22 mouse cellular contexts compared by ENCODE assay signal in the genomic region with DNA sequence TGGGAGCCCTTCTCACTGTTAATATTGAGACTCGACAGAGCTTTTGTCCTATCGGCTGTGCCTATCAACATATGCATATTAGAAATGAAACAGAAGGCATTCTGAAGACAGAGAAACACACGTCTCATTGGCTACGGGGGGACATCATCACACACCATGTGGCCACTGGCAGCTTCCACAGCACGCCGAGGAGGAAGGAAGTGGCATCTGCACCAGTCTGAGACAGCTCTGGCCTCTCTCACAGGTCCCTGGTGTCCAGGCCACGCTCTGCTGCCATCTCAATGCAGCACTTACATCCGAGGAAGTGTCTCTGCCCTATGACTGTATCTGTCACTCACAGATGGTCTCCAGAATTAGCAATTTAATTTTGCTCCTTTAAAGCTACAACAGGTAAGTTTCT. TPM values are rescaled to one million over a fixed set of nuclear protein-coding genes. Genes with fewer than 3 reads are reported as not detected.
DNase-seq lines count a peak whose midpoint lies in the region; ATAC-seq and TF ChIP-seq lines count a peak whose summit lies in the region.
"Had no signal": no experiment of that assay in that cellular context is flagged by ENCODE, and none has a peak within 500 bp of the region (broad histone marks: within the 10 kb centered on the region; RNA-seq: fewer than 3 reads in every experiment).

No protein-coding gene starts in this region.

- H3K9ac ChIP-seq in liver, postnatal 0 days (replicated peaks) = no peak overlapping the region
- H3K9ac ChIP-seq in liver, embryonic 12.5 days = no peak overlapping the region
- no peak overlapping the region for H3K9ac ChIP-seq in hindbrain, embryonic 12.5 days
- H3K9ac ChIP-seq in midbrain, embryonic 15.5 days = no peak overlapping the region
- H3K9ac ChIP-seq: heart, embryonic 12.5 days; midbrain, embryonic 13.5 days; neural tube, embryonic 12.5 days had no signal

- H3K27me3 ChIP-seq in liver, postnatal 0 days (ENCODE audit: insufficient read depth, low read length) = no peaks in the 10 kb centered on the region
- no peaks in the 10 kb centered on the region for H3K27me3 ChIP-seq in liver, embryonic 12.5 days (replicated peaks)
- no peaks in the 10 kb centered on the region for H3K27me3 ChIP-seq in hindbrain, embryonic 12.5 days
- no peaks in the 10 kb centered on the region for H3K27me3 ChIP-seq in midbrain, embryonic 15.5 days (replicated peaks)
- H3K27me3 ChIP-seq: heart, embryonic 12.5 days; midbrain, embryonic 13.5 days; neural tube, embryonic 12.5 days had no signal

- H3K4me1 ChIP-seq in liver, postnatal 0 days (ENCODE audit: insufficient read depth) = peaks cover 8% of the 10 kb centered on the region
- peaks cover 14% of the 10 kb centered on the region; the same call in 1 of the 2 replicates for H3K4me1 ChIP-seq in liver, embryonic 12.5 days
- no peaks in the 10 kb centered on the region for H3K4me1 ChIP-seq in hindbrain, embryonic 12.5 days
- H3K4me1 ChIP-seq in midbrain, embryonic 15.5 days = no peaks in the 10 kb centered on the region
- H3K4me1 ChIP-seq: midbrain, embryonic 13.5 days; neural tube, embryonic 12.5 days had no signal

- ATAC-seq in liver, postnatal 0 days = peak; percentile 55
- ATAC-seq in liver, embryonic 12.5 days = no peak
- ATAC-seq in common myeloid progenitor, adult 5-6 weeks (replicated peaks; ENCODE audit: low read depth, poor library complexity, severe bottlenecking) = peak; percentile 82
- ATAC-seq in hindbrain, embryonic 12.5 days (ENCODE audit: low FRiP score) = no peak
- no peak for ATAC-seq in midbrain, embryonic 15.5 days (replicated peaks)
- ATAC-seq: activated CD4-positive, CD25-positive, alpha-beta regulatory T cell, adult 4 months; forebrain, embryonic 16.5 days; midbrain, embryonic 13.5 days had no signal

- DNase-seq in liver, postnatal 0 days = peak; percentile 29
- peak; percentile 22 to 72 for DNase-seq in natural killer cell, adult 2 months (ENCODE audit: low spot score in 2 of 2)
- peak; percentile 24 to 67 for DNase-seq in spleen, postnatal 4 days (ENCODE audit: low spot score in 2 of 2)
- no peak for DNase-seq in adrenal gland, postnatal 4 days (ENCODE audit: low spot score in 2 of 2)
- DNase-seq: adrenal gland, adult 8-10 months; cerebellum, adult 9-10 months; gastrocnemius, postnatal 10 days; heart, adult 18-20 months; heart, postnatal 10 days; kidney, adult 18-20 months; lung, adult 18-20 months had no signal

- no peak overlapping the region for H3K27ac ChIP-seq in liver, postnatal 0 days (ENCODE audit: low read depth)
- H3K27ac ChIP-seq in liver, embryonic 12.5 days = no peak overlapping the region
- no peak overlapping the region for H3K27ac ChIP-seq in hindbrain, embryonic 12.5 days
- no peak overlapping the region for H3K27ac ChIP-seq in midbrain, embryonic 15.5 days
- H3K27ac ChIP-seq: embryonic facial prominence, embryonic 10.5 days; macrophage; midbrain, embryonic 13.5 days; neural tube, embryonic 12.5 days had no signal

- H3K4me3 ChIP-seq in liver, postnatal 0 days (ENCODE audit: low read depth, low read length) = no peak overlapping the region
- no peak overlapping the region for H3K4me3 ChIP-seq in liver, embryonic 12.5 days
- no peak overlapping the region for H3K4me3 ChIP-seq in hindbrain, embryonic 12.5 days
- H3K4me3 ChIP-seq in midbrain, embryonic 15.5 days = no peak overlapping the region
- H3K4me3 ChIP-seq: embryonic facial prominence, embryonic 10.5 days; heart, embryonic 12.5 days; midbrain, embryonic 13.5 days; neural tube, embryonic 12.5 days had no signal

- peaks cover 21% of the 10 kb centered on the region for H3K36me3 ChIP-seq in liver, postnatal 0 days (replicated peaks; ENCODE audit: insufficient read depth, low read length)
- peaks cover 67% of the 10 kb centered on the region for H3K36me3 ChIP-seq in liver, embryonic 12.5 days
- peaks cover 81% of the 10 kb centered on the region for H3K36me3 ChIP-seq in hindbrain, embryonic 12.5 days
- H3K36me3 ChIP-seq in midbrain, embryonic 15.5 days (replicated peaks) = peaks cover 52% of the 10 kb centered on the region

- no peaks in the 10 kb centered on the region for H3K9me3 ChIP-seq in liver, postnatal 0 days (ENCODE audit: low read length)
- H3K9me3 ChIP-seq in liver, embryonic 12.5 days (replicated peaks) = no peaks in the 10 kb centered on the region
- H3K9me3 ChIP-seq in hindbrain, embryonic 12.5 days (replicated peaks) = no peaks in the 10 kb centered on the region
- H3K9me3 ChIP-seq in midbrain, embryonic 15.5 days = no peaks in the 10 kb centered on the region
- H3K9me3 ChIP-seq: embryonic facial prominence, embryonic 10.5 days; heart, embryonic 12.5 days; midbrain, embryonic 13.5 days; neural tube, embryonic 12.5 days had no signal

- H3K4me2 ChIP-seq in liver, postnatal 0 days (ENCODE audit: low read depth, low read length) = no peak overlapping the region
- no peak overlapping the region for H3K4me2 ChIP-seq in liver, embryonic 12.5 days
- no peak overlapping the region for H3K4me2 ChIP-seq in hindbrain, embryonic 12.5 days (replicated peaks)
- H3K4me2 ChIP-seq in midbrain, embryonic 15.5 days = no peak overlapping the region
- H3K4me2 ChIP-seq: heart, embryonic 12.5 days; midbrain, embryonic 13.5 days; neural tube, embryonic 12.5 days had no signal

- no peak for TF ChIP-seq CTCF in liver, postnatal 0 days (IDR thresholded peaks at IDR 0.05; ENCODE audit: low read depth)

- no peak for TF ChIP-seq EP300 in liver, postnatal 0 days (IDR thresholded peaks at IDR 0.05; ENCODE audit: low read depth)

- WGBS in liver, postnatal 0 days (ENCODE audit: insufficient replicate concordance) = 53% methylated on average over 8 of the region's 8 CpGs
- WGBS in liver, embryonic 12.5 days (ENCODE audit: insufficient replicate concordance) = 70% methylated on average over 8 of the region's 8 CpGs
- 84% methylated on average over 8 of the region's 8 CpGs for WGBS in hindbrain, embryonic 12.5 days
- 86% methylated on average over 8 of the region's 8 CpGs for WGBS in midbrain, embryonic 15.5 days

RNA-seq across cellular contexts. Expression of a gene that starts 8.6 kb away (rescaled TPM):
- polyA plus RNA-seq in liver, postnatal 0 days (2015; fragmentation: Nextera tagmentation; extraction: Ambion mirVana) = 1.7 and 1.8 TPM in 2 replicates
- polyA plus RNA-seq in liver, embryonic 12.5 days (2016; fragmentation: Nextera tagmentation; extraction: Ambion mirVana) = 4.4 and 5.4 TPM in 2 replicates
- 9.4 and 16.2 TPM in 2 replicates for total RNA-seq in common myeloid progenitor, adult 5-6 weeks (2017)
- polyA plus RNA-seq in hindbrain, embryonic 12.5 days (2016; fragmentation: Nextera tagmentation; extraction: Ambion mirVana) = 24.1 and 24.6 TPM in 2 replicates
- 24.4 and 24.9 TPM in 2 replicates for polyA plus RNA-seq in midbrain, embryonic 15.5 days (2015; fragmentation: Nextera tagmentation; extraction: Ambion mirVana)
- 10 to 100 TPM; 15.3 to 18.5 TPM for total RNA-seq in adrenal gland, postnatal 4 days (2021)

RNA-seq across cellular contexts. Expression of a gene that starts 8.6 kb away (rescaled TPM):
- polyA plus RNA-seq in liver, postnatal 0 days (2015; fragmentation: Nextera tagmentation; extraction: Ambion mirVana) = 29.4 and 38.6 TPM in 2 replicates
- polyA plus RNA-seq in liver, embryonic 12.5 days (2016; fragmentation: Nextera tagmentation; extraction: Ambion mirVana) = 145 and 147 TPM in 2 replicates
- total RNA-seq in common myeloid progenitor, adult 5-6 weeks (2017) = 144 and 145 TPM in 2 replicates
- polyA plus RNA-seq in hindbrain, embryonic 12.5 days (2016; fragmentation: Nextera tagmentation; extraction: Ambion mirVana) = 84.8 and 91.9 TPM in 2 replicates
- 40.5 and 40.7 TPM in 2 replicates for polyA plus RNA-seq in midbrain, embryonic 15.5 days (2015; fragmentation: Nextera tagmentation; extraction: Ambion mirVana)
- total RNA-seq in adrenal gland, postnatal 4 days (2021) = 10 to 100 TPM; 27.2 to 29.4 TPM

RNA-seq across cellular contexts. Expression of a gene that starts 48.3 kb away (rescaled TPM):
- polyA plus RNA-seq in liver, postnatal 0 days (2015; fragmentation: Nextera tagmentation; extraction: Ambion mirVana) = 45.3 and 45.8 TPM in 2 replicates
- 51.3 and 55.5 TPM in 2 replicates for polyA plus RNA-seq in liver, embryonic 12.5 days (2016; fragmentation: Nextera tagmentation; extraction: Ambion mirVana)
- 23.5 and 25.8 TPM in 2 replicates for total RNA-seq in common myeloid progenitor, adult 5-6 weeks (2017)
- polyA plus RNA-seq in hindbrain, embryonic 12.5 days (2016; fragmentation: Nextera tagmentation; extraction: Ambion mirVana) = 85.4 and 90.4 TPM in 2 replicates
- polyA plus RNA-seq in midbrain, embryonic 15.5 days (2015; fragmentation: Nextera tagmentation; extraction: Ambion mirVana) = 88.4 and 90.4 TPM in 2 replicates
- 10 to 100 TPM; 46.3 to 48.7 TPM for total RNA-seq in adrenal gland, postnatal 4 days (2021)

RNA-seq across cellular contexts. Expression of a gene that starts 52.0 kb away (rescaled TPM):
- polyA plus RNA-seq in liver, postnatal 0 days (2015; fragmentation: Nextera tagmentation; extraction: Ambion mirVana) = 1.3 and 1.7 TPM in 2 replicates
- polyA plus RNA-seq in liver, embryonic 12.5 days (2016; fragmentation: Nextera tagmentation; extraction: Ambion mirVana) = 7.4 and 8.4 TPM in 2 replicates
- 2.3 and 2.4 TPM in 2 replicates for total RNA-seq in common myeloid progenitor, adult 5-6 weeks (2017)
- polyA plus RNA-seq in hindbrain, embryonic 12.5 days (2016; fragmentation: Nextera tagmentation; extraction: Ambion mirVana) = 447 and 479 TPM in 2 replicates
- 1,489 and 1,499 TPM in 2 replicates for polyA plus RNA-seq in midbrain, embryonic 15.5 days (2015; fragmentation: Nextera tagmentation; extraction: Ambion mirVana)
- total RNA-seq in adrenal gland, postnatal 4 days (2021) = 100 to 1,000 TPM; 120 to 121 TPM
- polyA plus RNA-seq: macrophage had no signal

Comparison
In these comparisons a context has a peak if more than half of its experiments do, and no peak if none do; other contexts are left out.
1. ATAC-seq: peak in liver, postnatal 0 days (single experiment) and common myeloid progenitor, adult 5-6 weeks (single experiment); none in liver, embryonic 12.5 days (single experiment), hindbrain, embryonic 12.5 days (single experiment) and midbrain, embryonic 15.5 days (single experiment).
2. DNase-seq: peak in liver, postnatal 0 days (single experiment), natural killer cell, adult 2 months (2 of 2) and spleen, postnatal 4 days (2 of 2); none in adrenal gland, postnatal 4 days (0 of 2).